Mouse (Mus musculus) kidney, adult 8-10 months (tissue): ENCODE measurements around the gene Slc26a10.

Experiments used
- DNase-seq, 2 experiments: peaks; one replicate each; pipeline ENCODE4 v3.0.0; 2022

Slc26a10 gene

GRCm38 (mm10) chr10:127127711-127128279 is 52.6 kb downstream of the Slc26a10 start:
- DNase-seq, result no peak

- no peak for DNase-seq
Measured at GRCm38 (mm10) chr10:127126579-127126978, 53.9 kb downstream of the Slc26a10 start.

- peak; percentile 45 to 60 for DNase-seq
Measured at GRCm38 (mm10) chr10:127125210-127126001, 55.0 kb downstream of the Slc26a10 start.

- DNase-seq, result peak; percentile 59 to 81
Measured at GRCm38 (mm10) chr10:127123436-127123805, 57.0 kb downstream of the Slc26a10 start.

- no peak for DNase-seq
Measured at GRCm38 (mm10) chr10:127122784-127123435, 57.5 kb downstream of the Slc26a10 start.

- no peak for DNase-seq
Measured at GRCm38 (mm10) chr10:127122018-127122417, 58.4 kb downstream of the Slc26a10 start.
